Mouse (Mus musculus) midbrain, postnatal 0 days (tissue): ENCODE data around the gene Cysrt1. TPM values are rescaled to one million over a fixed set of nuclear protein-coding genes. Genes with fewer than 3 reads are reported as not detected.
A peak's percentile ranks its signal among the peaks of the same experiment; 100 is the strongest.

Experiments used
- ATAC-seq: fragments of 200-750 bp; cut with Nextera tagmentation; 2 replicates; pipeline ENCODE4 v1.8.0; 2017; ENCODE audit warnings: moderate number of reproducible peaks, mild to moderate bottlenecking, moderate TSS enrichment, moderate library complexity; ENCODE audit not compliant: low FRiP score
- DNase-seq: peaks from one replicate; pipeline ENCODE4 v3.0.0-alpha.2; 2015; ENCODE audit warnings: low spot score
- H3K27ac ChIP-seq: fragments of 300-500 bp; sonication (generic); 2 replicates; pipeline ENCODE4 v1.5.1; 2014; ENCODE audit warnings: low read depth, mild to moderate bottlenecking, low read length, mixed read lengths
- H3K27me3 ChIP-seq: fragments of 300-500 bp; sonication (generic); 2 replicates; pipeline ENCODE4 v1.6.1; 2014; ENCODE audit warnings: low read length, control low read depth, mixed read lengths; ENCODE audit not compliant: insufficient read depth
- H3K36me3 ChIP-seq: fragments of 300-500 bp; sonication (generic); 2 replicates; pipeline ENCODE4 v1.6.1; 2014; ENCODE audit warnings: low read length, control low read depth, mixed read lengths; ENCODE audit not compliant: insufficient read depth
- H3K4me1 ChIP-seq: fragments of 300-500 bp; sonication (generic); 2 replicates; pipeline ENCODE4 v1.6.1; 2014; ENCODE audit warnings: mild to moderate bottlenecking, control low read depth, antibody characterized with exemption, low read length, mixed read lengths; ENCODE audit not compliant: insufficient read depth
- H3K4me2 ChIP-seq: fragments of 300-500 bp; sonication (generic); 2 replicates; pipeline ENCODE4 v1.6.1; 2014; ENCODE audit warnings: low read depth, mild to moderate bottlenecking, low read length, mixed read lengths; ENCODE audit not compliant: poor library complexity, severe bottlenecking
- H3K4me3 ChIP-seq: fragments of 300-500 bp; sonication (generic); 2 replicates; pipeline ENCODE4 v1.5.1; 2014; ENCODE audit warnings: low read depth, mild to moderate bottlenecking, low read length, moderate library complexity
- H3K9ac ChIP-seq: fragments of 300-500 bp; sonication (generic); replicated peaks from 2 replicates; pipeline ENCODE4 v1.6.1; 2014; ENCODE audit warnings: mild to moderate bottlenecking, low read length, moderate library complexity, mixed read lengths; ENCODE audit not compliant: poor library complexity, severe bottlenecking
- H3K9me3 ChIP-seq: fragments of 300-500 bp; sonication (generic); 2 replicates; pipeline ENCODE4 v1.6.1; 2016; ENCODE audit warnings: low read length, control low read depth
- CTCF ChIP-seq: IDR thresholded peaks from 2 replicates; pipeline ENCODE4 v1.5.1; 2016; ENCODE audit warnings: antibody characterized with exemption, mild to moderate bottlenecking
- WGBS: fragments of 180-500 bp; shearing (Covaris S2); extraction: QIAGEN DNeasy Blood & Tissue Kit; methylation state at CpG from one replicate; pipeline ENCODE4 v1.1.7; 2014; 5-methylcytosine and 5-hydroxymethylcytosine counted together
- polyA plus RNA-seq: library from polyadenylated mRNA; unstranded; fragments of >200 nt; fragmentation: Nextera tagmentation; extraction: Ambion mirVana; gene quantifications from 2 replicates; pipeline ENCODE4 v1.2.1, GENCODE M21; 2015
- total RNA-seq: library from RNA; depleted of rRNA; stranded (reverse); fragments of >200 nt; gene quantifications from 2 replicates; pipeline ENCODE4 v1.2.3, GENCODE M21; 2014; rRNA removed

The Cysrt1 gene
- total and polyA plus RNA-seq, 2 experiments from 2014 or later, result 0.19 to 1.2 TPM

GRCm38 (mm10) chr2:25195211-25196156 is 46.8 kb downstream of the Cysrt1 start:
- no peak overlapping the region for H3K9ac ChIP-seq
- H3K27me3 ChIP-seq, result peaks cover 4% of the 10 kb centered on the region; the same call in 1 of the 2 replicates
- no peaks in the 10 kb centered on the region for H3K9me3 ChIP-seq
- H3K4me3 ChIP-seq, result no peak overlapping the region
- WGBS, result 24% methylated on average over 55 of the region's 55 CpGs
- no peaks in the 10 kb centered on the region for H3K4me1 ChIP-seq
- H3K36me3 ChIP-seq, result peaks cover 21% of the 10 kb centered on the region
- no peak overlapping the region for H3K4me2 ChIP-seq
- no peak for ATAC-seq
- no peak for TF ChIP-seq CTCF
- no peak for DNase-seq
- no peak overlapping the region for H3K27ac ChIP-seq

GRCm38 (mm10) chr2:25194486-25195171 is 47.6 kb downstream of the Cysrt1 start:
- Histone ChIP-seq H3K27ac (no peak overlapping the region), H3K36me3 (peaks cover 12% of the 10 kb centered on the region), H3K9ac (no peak overlapping the region), H3K9me3 (no peaks in the 10 kb centered on the region), H3K27me3 (peaks cover 4% of the 10 kb centered on the region; the same call in 1 of the 2 replicates), H3K4me2 (no peak overlapping the region), H3K4me3 (no peak overlapping the region), H3K4me1 (no peaks in the 10 kb centered on the region)
- ATAC-seq (no peak), DNase-seq (no peak)
- TF ChIP-seq CTCF, result no peak
- 84% methylated on average over 17 of the region's 17 CpGs for WGBS

- Histone ChIP-seq H3K4me1 (no peaks in the 10 kb centered on the region), H3K27me3 (peaks cover 4% of the 10 kb centered on the region; the same call in 1 of the 2 replicates), H3K36me3 (peaks cover 9% of the 10 kb centered on the region), H3K27ac (no peak overlapping the region), H3K9me3 (no peaks in the 10 kb centered on the region), H3K4me2 (no peak overlapping the region), H3K9ac (no peak overlapping the region), H3K4me3 (no peak overlapping the region)
- 81% methylated on average over 5 of the region's 5 CpGs for WGBS
- no peak for TF ChIP-seq CTCF
- no peak for ATAC-seq
- DNase-seq, result no peak
Measured at GRCm38 (mm10) chr2:25194006-25194405, 48.2 kb downstream of the Cysrt1 start.

GRCm38 (mm10) chr2:25193330-25193770 is 48.9 kb downstream of the Cysrt1 start:
- Histone ChIP-seq H3K4me1 (no peaks in the 10 kb centered on the region), H3K27ac (no peak overlapping the region), H3K27me3 (peaks cover 4% of the 10 kb centered on the region; the same call in 1 of the 2 replicates), H3K9ac (no peak overlapping the region), H3K4me3 (no peak overlapping the region), H3K36me3 (peaks cover 2% of the 10 kb centered on the region), H3K4me2 (no peak overlapping the region), H3K9me3 (no peaks in the 10 kb centered on the region)
- ATAC-seq (peak; percentile 62), DNase-seq (peak; percentile 89)
- under 1% methylated on average over 6 of the region's 6 CpGs for WGBS
- peak; percentile 96 for TF ChIP-seq CTCF

Other genes starting within 250 kb of the Cysrt1 start
Only the 30 nearest of the 31 such genes appear.
- 266 and 278 TPM in 2 replicates for gene Nsmf, start 188.1 kb downstream of the Cysrt1 start, total RNA-seq
- 182 and 187 TPM in 2 replicates for gene Nsmf, start 188.1 kb downstream of the Cysrt1 start, polyA plus RNA-seq
- not detected in 2 replicates for gene Entpd8, start 162.1 kb downstream of the Cysrt1 start, total RNA-seq
- gene Entpd8, start 162.1 kb downstream of the Cysrt1 start, polyA plus RNA-seq, result not detected in 2 replicates
- not detected in 2 replicates for gene Noxa1, start 147.3 kb downstream of the Cysrt1 start, total RNA-seq
- not detected in 2 replicates for gene Noxa1, start 147.3 kb downstream of the Cysrt1 start, polyA plus RNA-seq
- 49.2 and 49.9 TPM in 2 replicates for gene Nrarp, start 61.7 kb downstream of the Cysrt1 start, total RNA-seq
- 16.1 and 16.5 TPM in 2 replicates for gene Nrarp, start 61.7 kb downstream of the Cysrt1 start, polyA plus RNA-seq
- 1.7 and 3.5 TPM in 2 replicates for gene Tor4a, start 45.6 kb downstream of the Cysrt1 start, total RNA-seq
- gene Tor4a, start 45.6 kb downstream of the Cysrt1 start, polyA plus RNA-seq, result 0.98 and 1.3 TPM in 2 replicates
- 87.0 and 101 TPM in 2 replicates for gene Nelfb, start 31.0 kb downstream of the Cysrt1 start, total RNA-seq
- 90.4 TPM in 2 replicates for gene Nelfb, start 31.0 kb downstream of the Cysrt1 start, polyA plus RNA-seq
- 0.38 TPM in 1 of 2 replicates, not detected in the other for gene Stpg3, start 27.8 kb downstream of the Cysrt1 start, total RNA-seq
- not detected in 2 replicates for gene Stpg3, start 27.8 kb downstream of the Cysrt1 start, polyA plus RNA-seq
- gene Fam166a, start 23.7 kb downstream of the Cysrt1 start, total RNA-seq, result not detected in 2 replicates
- 1.5 TPM in 1 of 2 replicates, not detected in the other for gene Fam166a, start 23.7 kb downstream of the Cysrt1 start, polyA plus RNA-seq
- gene Tubb4b, start 17.8 kb downstream of the Cysrt1 start, total RNA-seq, result 547 and 625 TPM in 2 replicates
- gene Tubb4b, start 17.8 kb downstream of the Cysrt1 start, polyA plus RNA-seq, result 461 and 501 TPM in 2 replicates
- not detected in 2 replicates for gene Slc34a3, start 8.1 kb downstream of the Cysrt1 start, total RNA-seq
- not detected in 2 replicates for gene Slc34a3, start 8.1 kb downstream of the Cysrt1 start, polyA plus RNA-seq
- 0.33 TPM in 1 of 2 replicates, not detected in the other for gene Rnf224, start 5.7 kb downstream of the Cysrt1 start, total RNA-seq
- not detected in 2 replicates for gene Rnf224, start 5.7 kb downstream of the Cysrt1 start, polyA plus RNA-seq
- gene Rnf208, start 197 bp downstream of the Cysrt1 start, total RNA-seq, result 130 and 157 TPM in 2 replicates
- 240 and 253 TPM in 2 replicates for gene Rnf208, start 197 bp downstream of the Cysrt1 start, polyA plus RNA-seq
- gene AL732309.1, start 4.4 kb upstream of the Cysrt1 start, total RNA-seq, result 7.3 and 12.3 TPM in 2 replicates
- gene AL732309.1, start 4.4 kb upstream of the Cysrt1 start, polyA plus RNA-seq, result 2.4 and 3.0 TPM in 2 replicates
- gene Tmem203, start 13.0 kb upstream of the Cysrt1 start, total RNA-seq, result 34.4 and 47.8 TPM in 2 replicates
- 20.0 and 22.7 TPM in 2 replicates for gene Tmem203, start 13.0 kb upstream of the Cysrt1 start, polyA plus RNA-seq
- gene Tprn, start 20.2 kb upstream of the Cysrt1 start, total RNA-seq, result 23.7 and 45.5 TPM in 2 replicates
- 17.8 and 18.1 TPM in 2 replicates for gene Tprn, start 20.2 kb upstream of the Cysrt1 start, polyA plus RNA-seq
- 71.7 and 83.9 TPM in 2 replicates for gene Ssna1, start 30.0 kb upstream of the Cysrt1 start, total RNA-seq
- 158 and 172 TPM in 2 replicates for gene Ssna1, start 30.0 kb upstream of the Cysrt1 start, polyA plus RNA-seq
- 35.0 and 39.3 TPM in 2 replicates for gene Anapc2, start 30.0 kb upstream of the Cysrt1 start, total RNA-seq
- gene Anapc2, start 30.0 kb upstream of the Cysrt1 start, polyA plus RNA-seq, result 103 and 107 TPM in 2 replicates
- not detected in 2 replicates for gene Tmem210, start 45.7 kb upstream of the Cysrt1 start, total RNA-seq
- gene Tmem210, start 45.7 kb upstream of the Cysrt1 start, polyA plus RNA-seq, result not detected in 2 replicates
- not detected in 2 replicates for gene Lrrc26, start 47.5 kb upstream of the Cysrt1 start, total RNA-seq
- 0.23 and 0.26 TPM in 2 replicates for gene Lrrc26, start 47.5 kb upstream of the Cysrt1 start, polyA plus RNA-seq
- gene Grin1, start 76.7 kb upstream of the Cysrt1 start, total RNA-seq, result 120 and 146 TPM in 2 replicates
- 71.5 and 72.3 TPM in 2 replicates for gene Grin1, start 76.7 kb upstream of the Cysrt1 start, polyA plus RNA-seq
- 58.9 and 60.0 TPM in 2 replicates for gene Man1b1, start 89.9 kb upstream of the Cysrt1 start, total RNA-seq
- 42.2 and 53.1 TPM in 2 replicates for gene Man1b1, start 89.9 kb upstream of the Cysrt1 start, polyA plus RNA-seq
- gene Dpp7, start 113.9 kb upstream of the Cysrt1 start, total RNA-seq, result 14.9 and 20.3 TPM in 2 replicates
- gene Dpp7, start 113.9 kb upstream of the Cysrt1 start, polyA plus RNA-seq, result 22.7 and 26.2 TPM in 2 replicates
- gene Uap1l1, start 123.2 kb upstream of the Cysrt1 start, total RNA-seq, result 7.9 and 9.9 TPM in 2 replicates
- 11.7 and 14.1 TPM in 2 replicates for gene Uap1l1, start 123.2 kb upstream of the Cysrt1 start, polyA plus RNA-seq
- gene Sapcd2, start 129.9 kb upstream of the Cysrt1 start, total RNA-seq, result 18.9 and 21.6 TPM in 2 replicates
- 12.7 and 13.4 TPM in 2 replicates for gene Sapcd2, start 129.9 kb upstream of the Cysrt1 start, polyA plus RNA-seq
- gene Entpd2, start 153.4 kb upstream of the Cysrt1 start, total RNA-seq, result 4.2 and 4.4 TPM in 2 replicates
- gene Entpd2, start 153.4 kb upstream of the Cysrt1 start, polyA plus RNA-seq, result 10.4 and 10.6 TPM in 2 replicates
- gene Npdc1, start 156.9 kb upstream of the Cysrt1 start, total RNA-seq, result 199 and 234 TPM in 2 replicates
- gene Npdc1, start 156.9 kb upstream of the Cysrt1 start, polyA plus RNA-seq, result 470 and 481 TPM in 2 replicates
- 0.42 and 1.6 TPM in 2 replicates for gene Fut7, start 180.8 kb upstream of the Cysrt1 start, total RNA-seq
- gene Fut7, start 180.8 kb upstream of the Cysrt1 start, polyA plus RNA-seq, result 0.22 and 0.23 TPM in 2 replicates
- gene Abca2, start 186.3 kb upstream of the Cysrt1 start, total RNA-seq, result 79.8 and 84.3 TPM in 2 replicates
- gene Abca2, start 186.3 kb upstream of the Cysrt1 start, polyA plus RNA-seq, result 13.5 and 14.5 TPM in 2 replicates
- gene Clic3, start 214.4 kb upstream of the Cysrt1 start, total RNA-seq, result 0.61 and 0.66 TPM in 2 replicates
- gene Clic3, start 214.4 kb upstream of the Cysrt1 start, polyA plus RNA-seq, result 2.0 and 2.4 TPM in 2 replicates
- 163 and 195 TPM in 2 replicates for gene Paxx, start 218.6 kb upstream of the Cysrt1 start, total RNA-seq
- gene Paxx, start 218.6 kb upstream of the Cysrt1 start, polyA plus RNA-seq, result 151 and 165 TPM in 2 replicates